Mouse (Mus musculus): ENCODE measurements around the gene Elp1. TPM values are rescaled to one million over a fixed set of nuclear protein-coding genes. Genes with fewer than 3 reads are reported as not detected.

The Elp1 gene
- polyA plus RNA-seq, 1 experiment from 2014 or later = 9.7 TPM

GRCm38 (mm10) chr4:56741041-56741493 is 61.1 kb downstream of the Elp1 start, which contains the start of gene Actl7b:
Gene Actl7b (minus strand): TSS chr4:56741443.
- no peak for ATAC-seq
- Histone ChIP-seq H3K27ac (ENCODE audit: low read depth, low read length) (no peak within 1 kb of the TSS), H3K9me3 (ENCODE audit: control insufficient read depth) (no peaks in the 10 kb centered on the region), H3K27me3 (replicated peaks; ENCODE audit: control insufficient read depth, insufficient read depth, low read length) (no peaks in the 10 kb centered on the region), H3K4me2 (replicated peaks; ENCODE audit: low read depth) (no peak within 1 kb of the TSS), H3K4me1 (replicated peaks; ENCODE audit: control insufficient read depth, insufficient read depth, low read length) (no peaks in the 10 kb centered on the region), H3K9ac (ENCODE audit: low read depth, low read length) (no peak within 1 kb of the TSS), H3K36me3 (ENCODE audit: control insufficient read depth, insufficient read depth) (peaks cover 5% of the 10 kb centered on the region; the same call in 1 of the 2 replicates), H3K4me3 (ENCODE audit: low read depth, low read length) (no peak within 1 kb of the TSS)
- WGBS = 93% methylated on average over 13 of the region's 13 CpGs
- no peak for TF ChIP-seq CTCF (IDR thresholded peaks at IDR 0.05; ENCODE audit: low read depth)

DNA sequence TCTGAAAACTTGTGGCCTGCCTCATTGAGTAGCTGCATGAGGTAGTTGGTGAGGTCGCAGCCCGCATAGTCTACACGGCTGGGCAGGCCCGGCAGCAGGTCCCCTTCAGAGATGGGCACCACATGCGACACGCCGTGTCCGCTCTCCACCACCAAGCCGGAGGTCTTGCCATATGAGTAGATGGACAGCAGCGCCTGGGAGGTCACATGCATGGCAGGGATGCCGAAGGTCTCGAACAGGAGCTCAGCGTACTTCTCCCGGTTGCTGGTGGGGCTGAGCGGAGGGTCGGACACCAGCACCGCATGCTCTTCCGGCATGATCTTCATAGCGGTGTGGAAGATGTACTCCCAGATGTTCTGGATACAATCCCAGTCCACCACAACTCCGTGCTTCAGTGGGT is 61.5 kb downstream of the Elp1 start:
- peaks cover 4% of the 10 kb centered on the region; the same call in 1 of the 2 replicates for H3K36me3 ChIP-seq (ENCODE audit: control insufficient read depth, insufficient read depth)
- WGBS = 95% methylated on average over 20 of the region's 20 CpGs
- no peak overlapping the region for H3K4me3 ChIP-seq (ENCODE audit: low read depth, low read length)
- no peaks in the 10 kb centered on the region for H3K27me3 ChIP-seq (replicated peaks; ENCODE audit: control insufficient read depth, insufficient read depth, low read length)
- no peak overlapping the region for H3K9ac ChIP-seq (ENCODE audit: low read depth, low read length)
- no peak overlapping the region for H3K4me2 ChIP-seq (replicated peaks; ENCODE audit: low read depth)
- H3K4me1 ChIP-seq (replicated peaks; ENCODE audit: control insufficient read depth, insufficient read depth, low read length) = no peaks in the 10 kb centered on the region
- ATAC-seq = no peak
- no peak overlapping the region for H3K27ac ChIP-seq (ENCODE audit: low read depth, low read length)
- no peak for TF ChIP-seq CTCF (IDR thresholded peaks at IDR 0.05; ENCODE audit: low read depth)
- no peaks in the 10 kb centered on the region for H3K9me3 ChIP-seq (ENCODE audit: control insufficient read depth)

GRCm38 (mm10) chr4:56740020-56740485 is 62.1 kb downstream of the Elp1 start, which contains the start of gene Gm26657:
Gene Gm26657 (plus strand): TSS chr4:56740070.
- WGBS = 86% methylated on average over 18 of the region's 18 CpGs
- no peak within 1 kb of the TSS for H3K4me3 ChIP-seq (ENCODE audit: low read depth, low read length)
- no peaks in the 10 kb centered on the region for H3K36me3 ChIP-seq (ENCODE audit: control insufficient read depth, insufficient read depth)
- no peak within 1 kb of the TSS for H3K27ac ChIP-seq (ENCODE audit: low read depth, low read length)
- no peak for TF ChIP-seq CTCF (IDR thresholded peaks at IDR 0.05; ENCODE audit: low read depth)
- no peaks in the 10 kb centered on the region for H3K27me3 ChIP-seq (replicated peaks; ENCODE audit: control insufficient read depth, insufficient read depth, low read length)
- no peak within 1 kb of the TSS for H3K9ac ChIP-seq (ENCODE audit: low read depth, low read length)
- no peak for ATAC-seq
- H3K4me2 ChIP-seq (replicated peaks; ENCODE audit: low read depth) = no peak within 1 kb of the TSS
- no peaks in the 10 kb centered on the region for H3K9me3 ChIP-seq (ENCODE audit: control insufficient read depth)
- H3K4me1 ChIP-seq (replicated peaks; ENCODE audit: control insufficient read depth, insufficient read depth, low read length) = no peaks in the 10 kb centered on the region

GRCm38 (mm10) chr4:56725839-56726238 is 76.3 kb downstream of the Elp1 start:
- no peaks in the 10 kb centered on the region for H3K4me1 ChIP-seq (replicated peaks; ENCODE audit: control insufficient read depth, insufficient read depth, low read length)
- no peak for ATAC-seq
- no peak overlapping the region for H3K4me2 ChIP-seq (replicated peaks; ENCODE audit: low read depth)
- no peaks in the 10 kb centered on the region for H3K27me3 ChIP-seq (replicated peaks; ENCODE audit: control insufficient read depth, insufficient read depth, low read length)
- H3K36me3 ChIP-seq (ENCODE audit: control insufficient read depth, insufficient read depth) = no peaks in the 10 kb centered on the region
- H3K27ac ChIP-seq (ENCODE audit: low read depth, low read length) = no peak overlapping the region
- H3K4me3 ChIP-seq (ENCODE audit: low read depth, low read length) = no peak overlapping the region
- no peaks in the 10 kb centered on the region for H3K9me3 ChIP-seq (ENCODE audit: control insufficient read depth)
- peak; percentile 55 for TF ChIP-seq CTCF (IDR thresholded peaks at IDR 0.05; ENCODE audit: low read depth)
- whole genome bisulfite sequencing = 59% methylated on average over 8 of the region's 8 CpGs
- H3K9ac ChIP-seq (ENCODE audit: low read depth, low read length) = no peak overlapping the region

DNA sequence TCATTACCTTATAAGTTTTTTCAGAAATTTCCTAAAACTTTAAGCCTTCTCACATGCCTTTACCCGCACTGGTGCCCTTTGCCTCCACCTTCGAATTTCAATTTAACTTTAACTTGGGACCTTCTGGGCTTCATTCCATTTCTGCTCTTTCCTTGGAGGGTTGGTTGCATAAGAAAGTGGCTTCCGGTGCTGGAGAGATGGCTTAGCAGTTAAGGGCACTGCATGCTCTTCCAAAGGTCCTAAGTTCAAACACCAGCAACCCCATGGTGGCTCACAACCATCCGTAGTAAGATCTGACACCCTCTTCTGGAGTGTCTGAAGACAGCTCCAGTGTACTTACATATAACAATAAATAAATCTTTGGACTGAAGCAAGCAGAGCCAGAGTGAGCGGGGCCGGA is 78.9 kb downstream of the Elp1 start:
- ATAC-seq = no peak
- Histone ChIP-seq H3K27me3 (replicated peaks; ENCODE audit: control insufficient read depth, insufficient read depth, low read length) (no peaks in the 10 kb centered on the region), H3K4me3 (ENCODE audit: low read depth, low read length) (no peak overlapping the region), H3K4me2 (replicated peaks; ENCODE audit: low read depth) (no peak overlapping the region), H3K9ac (ENCODE audit: low read depth, low read length) (no peak overlapping the region), H3K9me3 (ENCODE audit: control insufficient read depth) (no peaks in the 10 kb centered on the region), H3K36me3 (ENCODE audit: control insufficient read depth, insufficient read depth) (no peaks in the 10 kb centered on the region), H3K4me1 (replicated peaks; ENCODE audit: control insufficient read depth, insufficient read depth, low read length) (no peaks in the 10 kb centered on the region), H3K27ac (ENCODE audit: low read depth, low read length) (no peak overlapping the region)
- TF ChIP-seq CTCF (IDR thresholded peaks at IDR 0.05; ENCODE audit: low read depth) = no peak
- WGBS = 89% methylated on average over 6 of the region's 6 CpGs

DNA sequence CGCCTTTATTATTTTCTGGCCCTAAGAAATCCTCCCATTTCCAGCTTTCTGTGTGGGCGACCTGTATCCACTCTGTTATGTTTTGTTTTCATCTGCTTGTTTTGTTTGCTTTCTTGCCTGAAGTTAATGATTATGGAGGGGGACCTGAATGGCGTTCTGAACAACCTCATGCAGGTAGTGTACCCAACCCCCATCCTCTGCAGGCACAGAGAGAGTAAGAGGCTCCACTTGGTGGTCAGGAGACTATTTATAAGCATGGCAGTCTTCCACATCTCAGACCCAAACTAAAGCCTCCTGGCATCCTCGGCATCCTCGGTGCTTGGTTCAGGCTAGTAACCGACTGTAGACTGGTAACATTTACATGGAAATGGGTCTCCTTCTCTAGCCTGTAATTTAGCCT is 79.8 kb downstream of the Elp1 start:
- no peak overlapping the region for H3K4me3 ChIP-seq (ENCODE audit: low read depth, low read length)
- H3K36me3 ChIP-seq (ENCODE audit: control insufficient read depth, insufficient read depth) = no peaks in the 10 kb centered on the region
- TF ChIP-seq CTCF (IDR thresholded peaks at IDR 0.05; ENCODE audit: low read depth) = no peak
- no peak overlapping the region for H3K27ac ChIP-seq (ENCODE audit: low read depth, low read length)
- no peaks in the 10 kb centered on the region for H3K9me3 ChIP-seq (ENCODE audit: control insufficient read depth)
- no peaks in the 10 kb centered on the region for H3K4me1 ChIP-seq (replicated peaks; ENCODE audit: control insufficient read depth, insufficient read depth, low read length)
- no peak overlapping the region for H3K9ac ChIP-seq (ENCODE audit: low read depth, low read length)
- H3K4me2 ChIP-seq (replicated peaks; ENCODE audit: low read depth) = no peak overlapping the region
- H3K27me3 ChIP-seq (replicated peaks; ENCODE audit: control insufficient read depth, insufficient read depth, low read length) = no peaks in the 10 kb centered on the region
- ATAC-seq = no peak
- 51% methylated on average over 6 of the region's 6 CpGs for WGBS

DNA sequence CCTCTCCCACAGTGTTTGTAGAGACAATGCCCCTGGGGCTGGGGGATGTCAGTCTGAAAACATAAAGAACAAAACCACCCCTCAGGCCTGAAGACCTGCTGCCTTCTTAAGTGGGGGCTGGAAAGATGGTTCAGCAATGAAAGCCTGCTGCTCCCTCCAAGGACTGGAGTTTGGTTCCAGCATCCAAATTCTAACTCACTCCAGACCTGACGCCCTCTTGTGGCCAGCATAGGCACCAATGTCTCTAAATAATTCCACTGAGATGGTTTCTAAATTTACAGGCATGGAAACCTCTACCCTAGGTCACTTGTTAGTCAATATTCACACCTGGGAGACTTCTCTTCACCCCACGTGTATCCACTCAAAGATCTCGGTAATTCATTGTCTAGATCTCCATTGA is 80.7 kb downstream of the Elp1 start:
- H3K4me2 ChIP-seq (replicated peaks; ENCODE audit: low read depth) = no peak overlapping the region
- H3K9ac ChIP-seq (ENCODE audit: low read depth, low read length) = no peak overlapping the region
- no peaks in the 10 kb centered on the region for H3K9me3 ChIP-seq (ENCODE audit: control insufficient read depth)
- peak; percentile 73 for TF ChIP-seq CTCF (IDR thresholded peaks at IDR 0.05; ENCODE audit: low read depth)
- no peak for ATAC-seq
- WGBS = 36% methylated on average over 3 of the region's 3 CpGs
- no peaks in the 10 kb centered on the region for H3K27me3 ChIP-seq (replicated peaks; ENCODE audit: control insufficient read depth, insufficient read depth, low read length)
- no peak overlapping the region for H3K4me3 ChIP-seq (ENCODE audit: low read depth, low read length)
- no peaks in the 10 kb centered on the region for H3K4me1 ChIP-seq (replicated peaks; ENCODE audit: control insufficient read depth, insufficient read depth, low read length)
- H3K27ac ChIP-seq (ENCODE audit: low read depth, low read length) = no peak overlapping the region
- no peaks in the 10 kb centered on the region for H3K36me3 ChIP-seq (ENCODE audit: control insufficient read depth, insufficient read depth)
